In genomic region chr10:39646629-39647019, GRCm38 (mm10) we compare ENCODE assay signal across 9 mouse cellular contexts. TPM values are rescaled to one million over a fixed set of nuclear protein-coding genes. Genes with fewer than 3 reads are reported as not detected.
DNase-seq lines count a peak whose midpoint lies in the region; ATAC-seq lines count a peak whose summit lies in the region.
"Had no signal": no experiment of that assay in that cellular context is flagged by ENCODE, and none has a peak within 500 bp of the region (broad histone marks: within the 10 kb centered on the region; RNA-seq: fewer than 3 reads in every experiment).

No protein-coding gene starts in this region.

- H3K9ac ChIP-seq in heart, embryonic 16.5 days (ENCODE audit: low read length): no peak overlapping the region
- H3K9ac ChIP-seq in midbrain, embryonic 14.5 days (replicated peaks; ENCODE audit: low read length): no peak overlapping the region; the same call in 1 of the 2 replicates

- H3K27me3 ChIP-seq in heart, embryonic 16.5 days (ENCODE audit: control insufficient read depth, insufficient read depth, low read length): no peaks in the 10 kb centered on the region
- no peaks in the 10 kb centered on the region for H3K27me3 ChIP-seq in midbrain, embryonic 14.5 days (ENCODE audit: control insufficient read depth, insufficient read depth, low read length)
- H3K27me3 ChIP-seq: neural tube, embryonic 12.5 days had no signal

- H3K9me3 ChIP-seq in heart, embryonic 16.5 days (replicated peaks; ENCODE audit: control insufficient read depth, low read length): no peaks in the 10 kb centered on the region
- no peaks in the 10 kb centered on the region for H3K9me3 ChIP-seq in midbrain, embryonic 14.5 days (ENCODE audit: control insufficient read depth, low read length)
- H3K9me3 ChIP-seq: neural tube, embryonic 12.5 days had no signal

- no peak overlapping the region for H3K4me3 ChIP-seq in heart, embryonic 16.5 days (ENCODE audit: low read length)
- no peak overlapping the region for H3K4me3 ChIP-seq in midbrain, embryonic 14.5 days (replicated peaks; ENCODE audit: low read depth, low read length)
- H3K4me3 ChIP-seq: neural tube, embryonic 12.5 days had no signal

- WGBS in heart, embryonic 16.5 days: 40% methylated on average over 14 of the region's 14 CpGs
- 53% methylated on average over 14 of the region's 14 CpGs for WGBS in midbrain, embryonic 14.5 days

- peak; percentile 55 for DNase-seq in gastrocnemius, postnatal 14 days
- DNase-seq in gastrocnemius, adult 8-10 months (ENCODE audit: low spot score in 2 of 2): no peak
- DNase-seq in cerebellum, adult 8-10 months: peak; percentile 65
- peak; percentile 75 to 82 for DNase-seq in kidney, postnatal 25 days
- DNase-seq in midbrain, embryonic 14.5 days: peak; percentile 30
- no peak for DNase-seq in adipocyte (ENCODE audit: low spot score)
- no peak for DNase-seq in layer of hippocampus, adult 9-10 months (ENCODE audit: low spot score)

- H3K4me2 ChIP-seq in heart, embryonic 16.5 days (ENCODE audit: low read depth, low read length): no peak overlapping the region
- no peak overlapping the region for H3K4me2 ChIP-seq in midbrain, embryonic 14.5 days (ENCODE audit: low read length)
- H3K4me2 ChIP-seq: neural tube, embryonic 12.5 days had no signal

- H3K27ac ChIP-seq in heart, embryonic 16.5 days (ENCODE audit: low read length): no peak overlapping the region; the same call in 1 of the 2 replicates
- peak overlapping the region; percentile 68 for H3K27ac ChIP-seq in midbrain, embryonic 14.5 days (replicated peaks; ENCODE audit: low read depth, low read length)
- H3K27ac ChIP-seq: neural tube, embryonic 12.5 days had no signal

- peak; percentile 52; the same call in 1 of the 2 replicates for ATAC-seq in heart, embryonic 16.5 days (replicated peaks; ENCODE audit: extremely low read depth, insufficient read depth, low FRiP score)
- peak; percentile 50; the same call in 1 of the 2 replicates for ATAC-seq in midbrain, embryonic 14.5 days (ENCODE audit: low FRiP score, low TSS enrichment)

- peaks cover 30% of the 10 kb centered on the region for H3K36me3 ChIP-seq in heart, embryonic 16.5 days (ENCODE audit: control insufficient read depth, insufficient read depth)
- H3K36me3 ChIP-seq in midbrain, embryonic 14.5 days (ENCODE audit: control insufficient read depth, insufficient read depth, low read length): peaks cover 7% of the 10 kb centered on the region

- H3K4me1 ChIP-seq in heart, embryonic 16.5 days (ENCODE audit: control insufficient read depth, insufficient read depth, low read length): peaks cover 15% of the 10 kb centered on the region
- H3K4me1 ChIP-seq in midbrain, embryonic 14.5 days (ENCODE audit: control insufficient read depth, insufficient read depth, low read length): peaks cover 10% of the 10 kb centered on the region

- intact Hi-C loops in gastrocnemius, postnatal 14 days (cut with DNase I; ENCODE audit: low total_unique reads): no loop called here

RNA-seq across cellular contexts. Expression of gene Traf3ip2, which starts 33.9 kb away (rescaled TPM):
- total RNA-seq in gastrocnemius, postnatal 14 days (2021): 1 to 10 TPM; 4.2 to 7.9 TPM
- total RNA-seq in gastrocnemius, adult 8-10 months (2022): 1 to 10 TPM; 2.8 to 6.3 (median 4.4) TPM
- polyA plus RNA-seq in heart, embryonic 16.5 days (2015; fragmentation: Nextera tagmentation; extraction: Ambion mirVana): 10.7 and 12.5 TPM in 2 replicates
- polyA plus RNA-seq in midbrain, embryonic 14.5 days (2014; fragmentation: Nextera tagmentation; extraction: Ambion mirVana): 5.4 and 6.8 TPM in 2 replicates

Comparison
In these comparisons a context has a peak if more than half of its experiments do, and no peak if none do; other contexts are left out.
1. DNase-seq: peak in gastrocnemius, postnatal 14 days (single experiment), cerebellum, adult 8-10 months (single experiment), kidney, postnatal 25 days (2 of 2) and midbrain, embryonic 14.5 days (single experiment); none in gastrocnemius, adult 8-10 months (0 of 2), adipocyte (single experiment) and layer of hippocampus, adult 9-10 months (single experiment).